Mouse (Mus musculus): ENCODE data around the gene Gm44502.

DNA sequence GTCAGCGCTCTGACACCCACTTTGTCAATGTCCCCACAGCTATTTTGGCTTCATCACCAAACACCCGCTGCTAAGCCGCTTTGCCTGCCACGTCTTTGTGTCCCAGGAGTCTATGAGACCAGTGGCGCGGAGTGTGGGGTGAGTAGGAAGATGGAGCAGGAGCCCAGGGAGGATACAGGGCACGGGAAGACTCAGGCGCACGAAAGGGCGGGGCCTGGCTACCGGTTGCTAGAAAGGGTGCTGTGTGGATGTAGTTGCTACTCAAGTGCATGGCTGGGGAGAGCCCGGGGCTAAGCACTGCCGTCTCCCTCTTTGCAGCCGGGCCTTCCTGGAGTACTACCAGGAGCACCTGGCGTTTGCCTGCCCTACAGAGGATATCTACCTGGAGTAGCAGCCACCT, 31.8 kb upstream of the Gm44502 start:
- no peak for TF ChIP-seq CTCF (IDR thresholded peaks at IDR 0.05; ENCODE audit: low read depth, low read length)
- no peak for TF ChIP-seq POLR2A (IDR thresholded peaks at IDR 0.05; ENCODE audit: borderline replicate concordance, low read depth, low read length)
